Mouse (Mus musculus): ENCODE measurements around the gene Dip2b.

DNA sequence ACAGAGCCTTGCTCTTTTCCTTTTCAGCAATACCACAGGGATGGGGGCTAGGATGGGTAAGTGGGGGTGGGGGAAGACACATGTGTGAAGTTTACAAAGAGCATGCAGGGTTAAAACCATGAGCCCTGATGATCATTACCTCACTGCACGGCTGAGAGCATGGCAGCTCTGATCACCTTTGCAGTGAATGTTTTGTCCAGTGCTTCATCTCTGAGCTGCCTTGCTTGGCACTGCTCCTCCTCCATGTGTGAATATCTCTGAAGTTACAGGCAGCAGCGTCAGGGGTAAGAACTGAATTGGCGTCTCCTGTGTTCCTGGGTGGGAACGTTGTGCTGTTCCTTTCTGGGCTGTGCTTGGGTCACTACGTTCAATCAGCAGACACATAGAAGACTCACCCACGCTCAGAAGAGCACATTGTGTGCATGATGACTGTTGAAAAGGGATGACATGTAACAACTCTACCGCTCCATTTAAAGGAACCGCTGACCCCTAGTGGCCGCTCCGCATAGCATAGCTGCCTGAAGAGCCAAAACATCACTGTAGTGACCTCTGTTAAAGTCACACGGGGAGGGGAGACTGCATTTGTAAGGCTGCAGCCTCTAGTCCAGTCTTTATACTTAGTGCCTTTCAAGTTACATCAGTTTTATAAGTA is 88.1 kb downstream of the Dip2b start:
- TF ChIP-seq CTCF (IDR thresholded peaks at IDR 0.05; ENCODE audit: control insufficient read depth, insufficient read depth, insufficient replicate concordance, low read depth, low read length) (peak; percentile 69; the same call in 1 of the 2 replicates), POLR2A (IDR thresholded peaks at IDR 0.05; ENCODE audit: control insufficient read depth, low read depth, low read length) (no peak)
